Mouse (Mus musculus) limb, embryonic 14.5 days (tissue): ENCODE data around the gene Acsm1. TPM values are rescaled to one million over a fixed set of nuclear protein-coding genes. Genes with fewer than 3 reads are reported as not detected.
"Not testable (repeated sequence)": the region's sequence is repeated elsewhere in the genome, so short reads cannot be mapped to it uniquely, and the experiment has no call there.

Experiments
- ATAC-seq: fragments of 200-750 bp; cut with Nextera tagmentation; 2 replicates; pipeline ENCODE4 v1.8.0; 2017; ENCODE audit warnings: low read depth, moderate number of reproducible peaks, moderate TSS enrichment; ENCODE audit not compliant: low FRiP score
- DNase-seq: peaks from one replicate; pipeline ENCODE4 v3.0.0-alpha.2; 2015; ENCODE audit warnings: low spot score
- H3K27ac ChIP-seq: fragments of 300-500 bp; sonication (generic); replicated peaks from 2 replicates; pipeline ENCODE4 v1.5.1; 2014; ENCODE audit warnings: low read depth, mild to moderate bottlenecking, low read length, moderate library complexity, mixed read lengths
- H3K27me3 ChIP-seq: fragments of 300-500 bp; sonication (generic); 2 replicates; pipeline ENCODE4 v1.6.1; 2014; ENCODE audit warnings: low read length, mixed read lengths; ENCODE audit not compliant: control insufficient read depth, insufficient read depth
- H3K36me3 ChIP-seq: fragments of 300-500 bp; sonication (generic); 2 replicates; pipeline ENCODE4 v1.6.1; 2014; ENCODE audit warnings: mild to moderate bottlenecking, low read length, moderate library complexity, mixed read lengths; ENCODE audit not compliant: control insufficient read depth, insufficient read depth
- H3K4me1 ChIP-seq: fragments of 300-500 bp; sonication (generic); 2 replicates; pipeline ENCODE4 v1.6.1; 2014; ENCODE audit warnings: antibody characterized with exemption, low read length, mixed read lengths; ENCODE audit not compliant: control insufficient read depth, insufficient read depth
- H3K4me2 ChIP-seq: fragments of 300-500 bp; sonication (generic); replicated peaks from 2 replicates; pipeline ENCODE4 v1.6.1; 2014; ENCODE audit warnings: low read depth, mild to moderate bottlenecking, low read length, moderate library complexity; ENCODE audit not compliant: severe bottlenecking
- H3K4me3 ChIP-seq: fragments of 300-500 bp; sonication (generic); replicated peaks from 2 replicates; pipeline ENCODE4 v1.5.1; 2014; ENCODE audit warnings: low read length
- H3K9ac ChIP-seq: fragments of 300-500 bp; sonication (generic); 2 replicates; pipeline ENCODE4 v1.6.1; 2014; ENCODE audit warnings: mild to moderate bottlenecking, low read depth, low read length, moderate library complexity; ENCODE audit not compliant: severe bottlenecking
- H3K9me3 ChIP-seq: fragments of 300-500 bp; sonication (generic); 2 replicates; pipeline ENCODE4 v1.6.1; 2016; ENCODE audit warnings: low read length; ENCODE audit not compliant: control insufficient read depth
- POLR2A ChIP-seq: fragments of 200-500 bp; IDR thresholded peaks from 2 replicates; pipeline ENCODE4 v1.8.0; 2012; ENCODE audit warnings: inconsistent platforms, mild to moderate bottlenecking, moderate library complexity, borderline replicate concordance; ENCODE audit not compliant: insufficient read depth, insufficient read length; ENCODE audit errors: extremely low read depth
- WGBS: fragments of 180-500 bp; shearing (Covaris S2); extraction: QIAGEN DNeasy Blood & Tissue Kit; methylation state at CpG from one replicate; pipeline ENCODE4 v1.1.7; 2014; 5-methylcytosine and 5-hydroxymethylcytosine counted together
- polyA plus RNA-seq, 2 experiments: library from polyadenylated mRNA; depleted of rRNA in 1 of 2; stranded (reverse) in 1 of 2; unstranded in 1 of 2; fragments of >200 nt; fragmentation: Nextera tagmentation in 1 of 2; extraction: Ambion mirVana in 1 of 2; gene quantifications; 2 replicates each; pipeline versions ENCODE4 v1.2.1 to v1.2.3; 2012 to 2014

The Acsm1 gene
- polyA plus RNA-seq (2012; rRNA removed) (0.03 TPM in 1 of 2 replicates, not detected in the other), polyA plus RNA-seq (2014; fragmentation: Nextera tagmentation; extraction: Ambion mirVana) (not detected in 2 replicates)

- TF ChIP-seq POLR2A, result no peak
- H3K36me3 ChIP-seq, result no peaks in the 10 kb centered on the region
- H3K4me1 ChIP-seq, result no peaks in the 10 kb centered on the region
- WGBS, result 76% methylated on average over 5 of the region's 5 CpGs
- H3K4me3 ChIP-seq, result no peak within 1 kb of the TSS
- no peaks in the 10 kb centered on the region for H3K9me3 ChIP-seq
- H3K4me2 ChIP-seq, result no peak within 1 kb of the TSS
- no peak for DNase-seq
- no peak within 1 kb of the TSS for H3K27ac ChIP-seq
- no peak for ATAC-seq
- H3K9ac ChIP-seq, result no peak within 1 kb of the TSS
- H3K27me3 ChIP-seq, result no peaks in the 10 kb centered on the region
These were observed at the start of gene Acsm1 for GRCm38 (mm10) chr7:119606664-119607076. Gene Acsm1 (plus strand): TSS chr7:119607026.

DNA sequence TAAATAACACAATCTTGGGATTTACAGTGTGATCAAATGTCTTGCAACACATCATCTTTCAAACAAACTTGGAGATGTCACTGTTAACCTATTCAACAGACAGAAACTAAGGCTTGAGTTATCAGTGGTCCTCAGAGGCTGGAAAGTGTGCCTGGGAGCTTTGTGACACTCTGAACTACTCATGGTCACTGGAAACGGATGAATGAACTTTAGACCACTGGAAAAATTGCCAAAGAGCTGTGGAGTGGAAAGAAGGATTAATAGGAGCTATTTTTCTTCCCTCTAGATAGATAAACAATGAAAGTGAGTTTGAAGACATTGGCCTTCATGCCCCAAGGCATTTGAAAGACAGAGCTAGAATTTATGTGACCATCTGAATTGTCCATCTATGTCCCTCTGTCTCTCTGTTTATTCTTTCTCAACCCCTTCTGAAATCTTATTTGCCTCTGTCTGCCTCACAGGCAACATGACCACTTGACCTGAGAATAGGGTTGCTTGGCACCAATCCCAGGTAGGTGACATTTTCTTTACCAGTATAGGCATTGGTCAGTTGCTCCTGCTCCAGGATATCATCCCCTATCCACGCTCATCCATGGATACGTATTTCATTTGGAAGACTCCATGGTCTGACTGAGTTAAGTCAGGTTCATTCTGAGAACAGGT, 46.9 kb upstream of the Acsm1 start:
- Histone ChIP-seq H3K4me2 (no peak overlapping the region), H3K27me3 (no peaks in the 10 kb centered on the region), H3K4me1 (no peaks in the 10 kb centered on the region), H3K4me3 (no peak overlapping the region), H3K9me3 (no peaks in the 10 kb centered on the region), H3K36me3 (no peaks in the 10 kb centered on the region), H3K9ac (no peak overlapping the region), H3K27ac (no peak overlapping the region)
- 75% methylated on average over 3 of the region's 3 CpGs for WGBS
- no peak for TF ChIP-seq POLR2A
- DNase-seq, result no peak
- no peak for ATAC-seq

- Histone ChIP-seq H3K4me1 (no peaks in the 10 kb centered on the region), H3K27me3 (no peaks in the 10 kb centered on the region), H3K4me3 (no peak overlapping the region), H3K4me2 (no peak overlapping the region), H3K9ac (no peak overlapping the region), H3K27ac (no peak overlapping the region), H3K36me3 (no peaks in the 10 kb centered on the region), H3K9me3 (no peaks in the 10 kb centered on the region)
- 73% methylated on average over 3 of the region's 3 CpGs for WGBS
- no peak for TF ChIP-seq POLR2A
- DNase-seq (no peak), ATAC-seq (no peak)
These were observed 46.4 kb upstream of the Acsm1 start for GRCm38 (mm10) chr7:119560452-119560835.

GRCm38 (mm10) chr7:119561441-119561840, 45.4 kb upstream of the Acsm1 start:
- H3K9ac ChIP-seq, result no peak overlapping the region
- ATAC-seq (no peak), DNase-seq (no peak)
- H3K9me3 ChIP-seq, result no peaks in the 10 kb centered on the region
- no peaks in the 10 kb centered on the region for H3K27me3 ChIP-seq
- H3K4me2 ChIP-seq, result no peak overlapping the region
- 54% methylated on average over 4 of the region's 4 CpGs for WGBS
- TF ChIP-seq POLR2A, result no peak
- H3K36me3 ChIP-seq, result no peaks in the 10 kb centered on the region
- no peak overlapping the region for H3K4me3 ChIP-seq
- no peaks in the 10 kb centered on the region for H3K4me1 ChIP-seq
- no peak overlapping the region for H3K27ac ChIP-seq

- not testable (repeated sequence) for ATAC-seq, H3K27me3 ChIP-seq
- WGBS, result 88% methylated on average over 2 of the region's 2 CpGs
These were observed 44.4 kb upstream of the Acsm1 start for GRCm38 (mm10) chr7:119562476-119562875.

More at GRCm38 (mm10) chr7:119562476-119562875, 44.4 kb upstream of the Acsm1 start:
- not testable (repeated sequence) for H3K9ac ChIP-seq, H3K9me3 ChIP-seq, H3K36me3 ChIP-seq, H3K27ac ChIP-seq, H3K4me1 ChIP-seq, H3K4me2 ChIP-seq, H3K4me3 ChIP-seq, DNase-seq
